Mouse (Mus musculus) thymus, adult 2 months (tissue): ENCODE data around the gene Spns2. TPM values are rescaled to one million over a fixed set of nuclear protein-coding genes. Genes with fewer than 3 reads are reported as not detected.
A peak's percentile ranks its signal among the peaks of the same experiment; 100 is the strongest.

Source experiments
- DNase-seq: peaks from one replicate; pipeline ENCODE4 v3.0.0; 2021
- H3K27ac ChIP-seq: fragments of 200-500 bp; 2 replicates; pipeline ENCODE4 v1.5.1; 2012; ENCODE audit warnings: low read length, control low read depth; ENCODE audit not compliant: control insufficient read depth, insufficient read depth
- H3K27me3 ChIP-seq: fragments of 200-500 bp; 2 replicates; pipeline ENCODE4 v1.6.1; 2012; ENCODE audit warnings: mild to moderate bottlenecking, low read length, moderate library complexity, mixed read lengths; ENCODE audit not compliant: control insufficient read depth, insufficient read depth
- H3K36me3 ChIP-seq: fragments of 200-500 bp; 2 replicates; pipeline ENCODE4 v1.6.1; 2012; ENCODE audit warnings: mild to moderate bottlenecking, low read length, moderate library complexity; ENCODE audit not compliant: control insufficient read depth, insufficient read depth
- H3K4me1 ChIP-seq: fragments of 200-500 bp; replicated peaks from 2 replicates; pipeline ENCODE4 v1.6.1; 2012; ENCODE audit warnings: low read length; ENCODE audit not compliant: control insufficient read depth, insufficient read depth
- H3K4me3 ChIP-seq: fragments of 200-500 bp; 2 replicates; pipeline ENCODE4 v1.5.1; 2012; ENCODE audit warnings: mild to moderate bottlenecking, low read length, control low read depth, moderate library complexity; ENCODE audit not compliant: control insufficient read depth, insufficient read depth
- CTCF ChIP-seq: fragments of 200-500 bp; IDR thresholded peaks from 2 replicates; pipeline ENCODE4 v1.5.1; 2012; ENCODE audit warnings: mild to moderate bottlenecking, control low read depth, low read length, moderate library complexity, borderline replicate concordance; ENCODE audit not compliant: control insufficient read depth, poor library complexity, insufficient read depth; ENCODE audit errors: extremely low read depth
- POLR2A ChIP-seq: fragments of 200-500 bp; IDR thresholded peaks from 2 replicates; pipeline ENCODE4 v1.6.1; 2012; ENCODE audit warnings: mild to moderate bottlenecking, low read length, control low read depth, moderate library complexity; ENCODE audit not compliant: control insufficient read depth, poor library complexity, insufficient read depth; ENCODE audit errors: extremely low read depth
- WGBS: fragments of 180-500 bp; shearing (Covaris S2); methylation state at CpG from one replicate; pipeline ENCODE4 v1.1.7; 2018; 5-methylcytosine and 5-hydroxymethylcytosine counted together
- polyA plus RNA-seq: library from polyadenylated mRNA; depleted of rRNA; stranded (reverse); fragments of >200 nt; gene quantifications from 2 replicates; pipeline ENCODE4 v1.2.3, GENCODE M21; 2012; rRNA removed

Spns2 gene
- polyA plus RNA-seq: 8.9 and 10.6 TPM in 2 replicates

- Histone ChIP-seq H3K36me3 (no peaks in the 10 kb centered on the region), H3K27me3 (peaks cover 13% of the 10 kb centered on the region; the same call in 1 of the 2 replicates), H3K4me1 (peaks cover 9% of the 10 kb centered on the region; the same call in 1 of the 2 replicates), H3K4me3 (peak within 1 kb of the TSS; percentile 37), H3K27ac (no peak within 1 kb of the TSS)
- under 1% methylated on average over 42 of the region's 42 CpGs for WGBS
- TF ChIP-seq CTCF (peak; percentile 20; the same call in 1 of the 2 replicates), POLR2A (no peak)
- peak; percentile 86 for DNase-seq
These were observed at the start of gene Spns2 for GRCm38 (mm10) chr11:72489881-72490301. Spns2 (minus strand) TSS chr11:72489904.

- Histone ChIP-seq H3K27me3 (no peaks in the 10 kb centered on the region), H3K4me1 (peaks cover 4% of the 10 kb centered on the region; the same call in 1 of the 2 replicates), H3K27ac (no peak overlapping the region), H3K36me3 (no peaks in the 10 kb centered on the region), H3K4me3 (no peak overlapping the region)
- 97% methylated on average over 7 of the region's 7 CpGs for WGBS
- no peak for DNase-seq
- TF ChIP-seq CTCF: no peak
- TF ChIP-seq POLR2A: no peak
These were observed 49.1 kb upstream of the Spns2 start for GRCm38 (mm10) chr11:72538811-72539210.

GRCm38 (mm10) chr11:72538037-72538755 lies 48.5 kb upstream of the Spns2 start:
- Histone ChIP-seq H3K27me3 (no peaks in the 10 kb centered on the region), H3K4me3 (no peak overlapping the region), H3K4me1 (peaks cover 4% of the 10 kb centered on the region; the same call in 1 of the 2 replicates), H3K36me3 (no peaks in the 10 kb centered on the region), H3K27ac (no peak overlapping the region)
- DNase-seq: no peak
- TF ChIP-seq CTCF (no peak), POLR2A (no peak)
- 69% methylated on average over 8 of the region's 8 CpGs for WGBS

- Histone ChIP-seq H3K4me3 (no peak overlapping the region), H3K36me3 (no peaks in the 10 kb centered on the region), H3K27ac (no peak overlapping the region), H3K27me3 (no peaks in the 10 kb centered on the region), H3K4me1 (peaks cover 4% of the 10 kb centered on the region; the same call in 1 of the 2 replicates)
- TF ChIP-seq CTCF: no peak
- no peak for TF ChIP-seq POLR2A
- DNase-seq: no peak
- 94% methylated on average over 2 of the region's 2 CpGs for WGBS
These were observed 47.8 kb upstream of the Spns2 start for GRCm38 (mm10) chr11:72537503-72537902.

- no peak for TF ChIP-seq POLR2A
- TF ChIP-seq CTCF: no peak
- DNase-seq: peak; percentile 54
- peaks cover 4% of the 10 kb centered on the region; the same call in 1 of the 2 replicates for H3K4me1 ChIP-seq
- H3K36me3 ChIP-seq: no peaks in the 10 kb centered on the region
- no peaks in the 10 kb centered on the region for H3K27me3 ChIP-seq
- no peak overlapping the region for H3K4me3 ChIP-seq
- H3K27ac ChIP-seq: no peak overlapping the region
- WGBS: 96% methylated on average over 3 of the region's 3 CpGs
These were observed 45.8 kb upstream of the Spns2 start for GRCm38 (mm10) chr11:72535519-72535918.

GRCm38 (mm10) chr11:72532890-72533289 lies 43.2 kb upstream of the Spns2 start:
- no peak for DNase-seq
- Histone ChIP-seq H3K27me3 (no peaks in the 10 kb centered on the region), H3K36me3 (no peaks in the 10 kb centered on the region), H3K4me3 (no peak overlapping the region), H3K4me1 (no peaks in the 10 kb centered on the region), H3K27ac (no peak overlapping the region)
- TF ChIP-seq POLR2A (no peak), CTCF (no peak)
- 90% methylated on average over 3 of the region's 3 CpGs for WGBS

- H3K4me1 ChIP-seq: no peaks in the 10 kb centered on the region
- no peak for DNase-seq
- no peak for TF ChIP-seq POLR2A
- no peak for TF ChIP-seq CTCF
- H3K27me3 ChIP-seq: no peaks in the 10 kb centered on the region
- H3K27ac ChIP-seq: no peak overlapping the region
- H3K4me3 ChIP-seq: no peak overlapping the region
- WGBS: 98% methylated on average over 1 of the region's 1 CpGs
- H3K36me3 ChIP-seq: no peaks in the 10 kb centered on the region
These were observed 41.9 kb upstream of the Spns2 start for GRCm38 (mm10) chr11:72531632-72532031.
